Mouse (Mus musculus) liver, adult 2 months (tissue): Measurements from ENCODE around the gene Olfr1154.

ENCODE experiments used
- CTCF ChIP-seq: fragments of 200-500 bp; IDR thresholded peaks from 2 replicates; pipeline ENCODE4 v1.5.1; 2011; ENCODE audit warnings: low read depth, low read length, control low read depth
- POLR2A ChIP-seq: fragments of 200-500 bp; IDR thresholded peaks from 2 replicates; pipeline ENCODE4 v1.6.1; 2011; ENCODE audit warnings: low read length, control low read depth; ENCODE audit not compliant: insufficient read depth; ENCODE audit errors: extremely low read depth

- TF ChIP-seq CTCF (no peak), POLR2A (no peak)
These were observed 38.8 kb downstream of the Olfr1154 start, which contains the start of gene Olfr1152 for GRCm38 (mm10) chr2:87866192-87866591.
